ENCODE assay signal across 9 mouse cellular contexts in the genomic region with DNA sequence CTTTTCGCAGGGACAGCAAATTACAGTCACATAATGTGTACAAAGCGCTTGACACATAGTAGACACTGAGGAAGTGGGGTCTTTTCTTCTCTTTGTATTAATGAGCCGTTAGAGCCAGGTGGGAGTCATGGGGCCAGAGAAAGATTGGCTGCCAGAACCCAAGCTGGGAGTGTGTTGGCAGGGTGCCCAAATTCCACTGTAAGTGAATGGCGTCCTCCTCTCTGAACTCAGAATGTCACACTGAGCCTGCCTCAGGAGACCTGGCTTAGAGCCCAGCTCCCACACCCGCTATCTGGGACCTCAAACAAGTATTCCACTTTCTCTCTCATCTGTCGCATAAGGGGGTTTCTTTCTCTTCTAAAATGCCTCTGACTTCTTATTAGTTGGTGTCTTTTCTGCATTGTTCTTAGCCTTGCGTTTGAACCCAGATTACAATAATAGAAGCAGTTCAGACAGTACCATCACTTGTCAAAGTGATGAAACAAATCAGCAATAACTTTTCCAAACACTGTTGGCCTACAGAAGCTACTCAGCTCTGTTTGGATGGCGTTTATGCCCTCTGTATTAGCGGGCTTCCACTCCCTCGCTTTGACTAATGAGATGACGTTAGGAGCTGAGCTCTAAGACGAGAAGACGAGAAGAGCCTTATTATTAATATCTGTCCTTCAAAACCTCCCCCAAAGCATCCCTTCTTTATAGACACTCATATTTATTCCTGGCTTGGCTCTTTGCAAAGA. TPM values are rescaled to one million over a fixed set of nuclear protein-coding genes. Genes with fewer than 3 reads are reported as not detected.
DNase-seq lines count a peak whose midpoint lies in the region; ATAC-seq lines count a peak whose summit lies in the region.
"Had no signal": no experiment of that assay in that cellular context is flagged by ENCODE, and none has a peak within 500 bp of the region (broad histone marks: within the 10 kb centered on the region; RNA-seq: fewer than 3 reads in every experiment).

No protein-coding gene starts in this region.

- H3K4me1 ChIP-seq in heart, embryonic 12.5 days (replicated peaks), result peaks cover 32% of the 10 kb centered on the region
- peaks cover 14% of the 10 kb centered on the region for H3K4me1 ChIP-seq in kidney, embryonic 15.5 days
- H3K4me1 ChIP-seq: liver, embryonic 15.5 days had no signal

- no peak overlapping the region for H3K4me3 ChIP-seq in heart, embryonic 12.5 days
- no peak overlapping the region for H3K4me3 ChIP-seq in kidney, embryonic 15.5 days (replicated peaks)
- H3K4me3 ChIP-seq: liver, embryonic 15.5 days had no signal

- peak overlapping the region; percentile 48 for H3K4me2 ChIP-seq in heart, embryonic 12.5 days
- H3K4me2 ChIP-seq in kidney, embryonic 15.5 days, result peak overlapping the region; percentile 39
- H3K4me2 ChIP-seq: liver, embryonic 15.5 days had no signal

- H3K27me3 ChIP-seq in heart, embryonic 12.5 days (replicated peaks), result no peaks in the 10 kb centered on the region
- no peaks in the 10 kb centered on the region; the same call in 1 of the 2 replicates for H3K27me3 ChIP-seq in kidney, embryonic 15.5 days
- H3K27me3 ChIP-seq: liver, embryonic 15.5 days had no signal

- H3K27ac ChIP-seq in heart, embryonic 12.5 days (ENCODE audit: poor library complexity, severe bottlenecking), result peak overlapping the region; percentile 92
- H3K27ac ChIP-seq in kidney, embryonic 15.5 days, result peak overlapping the region; percentile 7; the same call in 1 of the 2 replicates
- H3K27ac ChIP-seq: liver, embryonic 15.5 days had no signal

- no peaks in the 10 kb centered on the region for H3K9me3 ChIP-seq in heart, embryonic 12.5 days (replicated peaks)
- H3K9me3 ChIP-seq in kidney, embryonic 15.5 days (replicated peaks), result no peaks in the 10 kb centered on the region
- H3K9me3 ChIP-seq: liver, embryonic 15.5 days had no signal

- WGBS in heart, embryonic 12.5 days, result 31% methylated on average over 13 of the region's 13 CpGs
- 37% methylated on average over 13 of the region's 13 CpGs for WGBS in kidney, embryonic 15.5 days

- peak; percentile 83 for ATAC-seq in heart, embryonic 12.5 days (ENCODE audit: insufficient number of reproducible peaks, low FRiP score)
- peak; percentile 91 for ATAC-seq in kidney, embryonic 15.5 days (replicated peaks; ENCODE audit: low FRiP score)

- DNase-seq in 3T3-L1 (ENCODE audit: low read depth, low spot score), result peak; percentile 51
- DNase-seq in NIH3T3 (ENCODE audit: low read depth), result peak; percentile 48
- peak; percentile 75 for DNase-seq in embryo, embryonic 11.5 days (ENCODE audit: low read depth, low spot score)
- peak; percentile 88 for DNase-seq in lung, postnatal 10 days
- peak; percentile 74 for DNase-seq in right cerebral cortex, postnatal 4 days
- no peak for DNase-seq in natural killer cell, adult 2 months (ENCODE audit: low spot score in 2 of 2)

- no peaks in the 10 kb centered on the region for H3K36me3 ChIP-seq in heart, embryonic 12.5 days
- H3K36me3 ChIP-seq in kidney, embryonic 15.5 days, result no peaks in the 10 kb centered on the region
- H3K36me3 ChIP-seq: liver, embryonic 15.5 days had no signal

- no peak overlapping the region for H3K9ac ChIP-seq in heart, embryonic 12.5 days
- no peak overlapping the region for H3K9ac ChIP-seq in kidney, embryonic 15.5 days
- H3K9ac ChIP-seq: liver, embryonic 15.5 days had no signal

RNA-seq across cellular contexts. Expression of a gene that starts 21.9 kb away (rescaled TPM):
- polyA plus RNA-seq in heart, embryonic 12.5 days (2016; fragmentation: Nextera tagmentation; extraction: Ambion mirVana), result 2.9 and 3.7 TPM in 2 replicates
- 2.1 and 3.9 TPM in 2 replicates for polyA plus RNA-seq in kidney, embryonic 15.5 days (2015; fragmentation: Nextera tagmentation; extraction: Ambion mirVana)

Comparison
In these comparisons a context has a peak if more than half of its experiments do, and no peak if none do; other contexts are left out.
1. DNase-seq: peak in 3T3-L1 (single experiment), NIH3T3 (single experiment), embryo, embryonic 11.5 days (single experiment), lung, postnatal 10 days (single experiment) and right cerebral cortex, postnatal 4 days (single experiment); none in natural killer cell, adult 2 months (0 of 2).